Mouse (Mus musculus) CH12.LX (cell line): Measurements from ENCODE around the gene Tmem200b.

Source experiments
- CHD1 ChIP-seq: IDR thresholded peaks from 2 replicates; pipeline ENCODE4 v1.6.1; 2012; ENCODE audit warnings: low read depth, low read length, improper control_type of control experiment, inconsistent platforms
- CTCF ChIP-seq, 2 experiments: IDR thresholded peaks in 1 of 2; conservative IDR thresholded peaks in 1 of 2; 2 replicates each; pipeline ENCODE4 v1.5.1; 2011 to 2012; ENCODE audit warnings: low read depth in 2 of 2, low read length in 2 of 2, improper control_type of control experiment in 1 of 2, inconsistent platforms in 1 of 2, mild to moderate bottlenecking in 1 of 2, moderate library complexity in 1 of 2
- POLR2A ChIP-seq: IDR thresholded peaks from 2 replicates; pipeline ENCODE4 v1.6.1; 2011; ENCODE audit warnings: low read depth, mild to moderate bottlenecking, improper control_type of control experiment, low read length
- POLR2AphosphoS2 ChIP-seq: IDR thresholded peaks from 2 replicates; pipeline ENCODE4 v1.6.1; 2011; ENCODE audit warnings: low read depth, low read length, improper control_type of control experiment
- RAD21 ChIP-seq: IDR thresholded peaks from 2 replicates; pipeline ENCODE4 v1.6.1; 2011; ENCODE audit warnings: low read depth, mild to moderate bottlenecking, low read length, improper control_type of control experiment, moderate library complexity
- SIN3A ChIP-seq: IDR thresholded peaks from 2 replicates; pipeline ENCODE4 v1.6.1; 2012; ENCODE audit warnings: low read length, improper control_type of control experiment, inconsistent platforms
- TCF12 ChIP-seq: IDR thresholded peaks from 2 replicates; pipeline ENCODE4 v1.6.1; 2014; ENCODE audit warnings: low read depth, mild to moderate bottlenecking, inconsistent platforms, low read length, improper control_type of control experiment
- ZNF384 ChIP-seq: IDR thresholded peaks from 2 replicates; pipeline ENCODE4 v1.6.1; 2012; ENCODE audit warnings: low read depth, low read length, improper control_type of control experiment, inconsistent platforms

- TF ChIP-seq CTCF (conservative IDR thresholded peaks at IDR 0.05 in 1 of 2, IDR thresholded peaks at IDR 0.05 in 1 of 2; ENCODE audit: low read depth in 2 of 2, low read length in 2 of 2) (no peak), POLR2A (no peak), CHD1 (no peak), SIN3A (no peak), TCF12 (no peak), ZNF384 (no peak), POLR2AphosphoS2 (no peak), RAD21 (no peak)
These were observed 2.7 kb upstream of the Tmem200b start for GRCm38 (mm10) chr4:131918711-131919500.
